Mouse (Mus musculus) G1E (cell line): ENCODE data around the gene Ntrk3. TPM values are rescaled to one million over a fixed set of nuclear protein-coding genes. Genes with fewer than 3 reads are reported as not detected.

Experiments used
- ATAC-seq: 2 replicates; pipeline ENCODE4 v1.8.0; 2016; ENCODE audit warnings: mild to moderate bottlenecking; ENCODE audit not compliant: insufficient number of reproducible peaks, poor library complexity, low FRiP score, severe bottlenecking; ENCODE audit errors: extremely low read depth
- DNase-seq: peaks from one replicate; pipeline ENCODE4 v3.0.0; 2012; ENCODE audit warnings: low spot score
- H3K27me3 ChIP-seq: 2 replicates; pipeline ENCODE4 v1.6.1; 2012; ENCODE audit warnings: mild to moderate bottlenecking, low read length, inconsistent platforms; ENCODE audit not compliant: insufficient read depth
- H3K36me3 ChIP-seq: replicated peaks from 2 replicates; pipeline ENCODE3; 2012; ENCODE audit warnings: mild to moderate bottlenecking, inconsistent platforms
- H3K4me1 ChIP-seq: 2 replicates; pipeline ENCODE4 v1.6.1; 2012; ENCODE audit warnings: low read depth, low read length, inconsistent platforms, mixed read lengths; ENCODE audit not compliant: insufficient read depth
- H3K4me3 ChIP-seq: 2 replicates; pipeline ENCODE4 v1.5.1; 2012; ENCODE audit warnings: low read depth, mild to moderate bottlenecking, inconsistent platforms, low read length, moderate library complexity, mixed read lengths
- H3K9me3 ChIP-seq: replicated peaks from 2 replicates; pipeline ENCODE4 v1.6.1; 2012; ENCODE audit warnings: inconsistent platforms
- CTCF ChIP-seq: IDR thresholded peaks from 2 replicates; pipeline ENCODE4 v1.5.1; 2012; ENCODE audit warnings: low read depth, low read length, inconsistent platforms, mixed read lengths
- GATA1 ChIP-seq: IDR thresholded peaks from 2 replicates; pipeline ENCODE4 v1.6.1; 2012; ENCODE audit warnings: borderline replicate concordance, low read length, inconsistent platforms, mixed read lengths
- GATA2 ChIP-seq: IDR thresholded peaks from 2 replicates; pipeline ENCODE4 v1.6.1; 2012; ENCODE audit warnings: low read depth, low read length, inconsistent platforms, borderline replicate concordance
- POLR2AphosphoS5 ChIP-seq: IDR thresholded peaks from 2 replicates; pipeline ENCODE4 v1.6.1; 2012; ENCODE audit warnings: low read depth, low read length, inconsistent platforms; ENCODE audit not compliant: insufficient replicate concordance
- TAL1 ChIP-seq: conservative IDR thresholded peaks from 2 replicates; pipeline ENCODE4 v1.6.1; 2012; ENCODE audit warnings: low read depth, low read length, inconsistent platforms, mixed read lengths
- polyA plus RNA-seq: library from polyadenylated mRNA; stranded (reverse); fragments of >175 nt; gene quantifications from 2 replicates; pipeline ENCODE4 v1.2.3, GENCODE M21; 2012
- total RNA-seq, 2 experiments: library from RNA; stranded (forward) in 1 of 2; stranded (reverse) in 1 of 2; fragments of 200-1000 nt in 1 of 2; fragments of >200 nt in 1 of 2; fragmentation: Nextera tagmentation in 1 of 2; gene quantifications; 2 replicates each; pipeline ENCODE4 v1.2.3; 2014 to 2017

The Ntrk3 gene
- total and polyA plus RNA-seq, 3 experiments: 0.27 TPM; not detected in 2

DNA sequence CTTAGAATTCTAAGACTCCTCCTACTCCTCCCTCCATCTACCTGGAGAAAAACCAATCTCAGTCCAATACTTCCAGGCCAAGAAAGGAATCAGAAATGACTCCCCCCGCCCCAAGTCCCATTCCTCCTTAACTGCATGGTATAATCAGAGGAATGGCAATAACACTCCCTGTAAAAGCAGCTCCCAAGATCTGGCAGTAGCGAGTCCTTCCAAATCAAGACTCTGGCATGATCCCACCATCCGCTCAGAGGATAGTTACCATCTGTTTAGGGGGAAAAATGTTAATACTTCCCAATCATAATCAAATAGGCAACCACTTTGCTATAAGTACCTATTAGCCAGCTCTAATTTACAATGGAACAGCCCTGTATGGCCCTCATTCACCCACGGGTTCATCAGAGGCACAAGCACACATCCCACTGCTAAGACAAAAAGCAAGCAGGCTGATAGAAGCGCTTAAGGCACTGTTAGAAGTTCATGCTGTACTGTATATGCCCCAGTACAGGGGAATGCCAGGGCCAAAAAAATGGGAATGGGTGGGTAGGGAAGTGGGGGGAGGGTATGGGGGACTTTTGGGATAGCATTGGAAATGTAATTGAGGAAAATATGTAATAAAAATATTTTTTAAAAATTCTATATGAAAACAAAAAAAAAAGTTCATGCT lies 294.3 kb downstream of the Ntrk3 start:
- no peaks in the 10 kb centered on the region for H3K4me1 ChIP-seq
- no peaks in the 10 kb centered on the region for H3K27me3 ChIP-seq
- TF ChIP-seq GATA2 (no peak), CTCF (no peak), TAL1 (no peak), POLR2AphosphoS5 (no peak), GATA1 (no peak)
- peaks cover 20% of the 10 kb centered on the region; the same call in 1 of the 2 replicates for H3K9me3 ChIP-seq
- H3K36me3 ChIP-seq: no peaks in the 10 kb centered on the region
- DNase-seq (no peak), ATAC-seq (no peak)
- no peak overlapping the region for H3K4me3 ChIP-seq

DNA sequence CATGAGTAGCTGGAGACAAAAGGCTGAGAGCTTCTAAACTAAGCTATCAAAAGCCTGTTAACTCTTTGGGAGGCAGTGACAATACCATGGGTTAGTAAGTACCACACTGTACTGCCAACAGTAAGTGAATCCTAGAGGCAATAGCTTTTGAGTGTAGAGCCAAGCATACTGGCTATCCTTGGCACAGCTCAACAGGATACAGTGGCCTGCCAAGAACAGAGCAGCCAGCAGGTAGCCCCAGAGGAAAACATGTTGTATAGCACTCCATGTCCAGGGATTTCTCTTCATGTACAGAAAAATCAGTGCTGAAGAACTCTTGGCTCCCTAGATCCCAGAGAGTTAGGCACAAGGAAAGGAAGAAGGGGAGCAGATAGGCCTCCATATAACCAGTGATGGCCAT lies 296.1 kb downstream of the Ntrk3 start:
- DNase-seq: no peak
- Histone ChIP-seq H3K27me3 (no peaks in the 10 kb centered on the region), H3K4me1 (no peaks in the 10 kb centered on the region), H3K9me3 (peaks cover 21% of the 10 kb centered on the region), H3K4me3 (no peak overlapping the region), H3K36me3 (no peaks in the 10 kb centered on the region)
- ATAC-seq: no peak
- no peak for TF ChIP-seq GATA1
- TF ChIP-seq GATA2: no peak
- no peak for TF ChIP-seq TAL1
- no peak for TF ChIP-seq CTCF
- TF ChIP-seq POLR2AphosphoS5: no peak

DNA sequence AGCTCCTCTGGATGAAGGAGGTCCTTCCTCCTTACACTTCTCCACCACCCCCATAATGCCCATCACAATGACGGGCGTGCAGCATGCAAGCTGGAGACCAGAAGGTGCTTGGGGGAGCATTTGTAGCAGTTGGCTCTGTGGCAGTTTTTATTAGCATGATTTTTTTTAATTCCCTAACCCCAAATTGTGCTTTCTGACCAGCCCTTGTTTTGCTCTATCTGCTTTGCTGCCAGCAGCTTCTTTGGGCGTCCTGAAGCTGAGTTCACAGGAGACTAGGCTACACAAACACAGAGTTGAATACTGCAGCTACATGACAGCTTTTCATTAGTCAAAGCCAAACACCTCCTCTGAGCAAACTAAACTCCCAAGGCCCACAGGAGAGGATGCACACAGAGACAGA lies 296.9 kb downstream of the Ntrk3 start:
- DNase-seq (no peak), ATAC-seq (no peak)
- peaks cover 24% of the 10 kb centered on the region for H3K9me3 ChIP-seq
- H3K36me3 ChIP-seq: no peaks in the 10 kb centered on the region
- H3K4me3 ChIP-seq: no peak overlapping the region
- no peak for TF ChIP-seq CTCF
- no peak for TF ChIP-seq GATA1
- no peak for TF ChIP-seq TAL1
- TF ChIP-seq GATA2: no peak
- TF ChIP-seq POLR2AphosphoS5: no peak
- no peaks in the 10 kb centered on the region for H3K27me3 ChIP-seq
- no peaks in the 10 kb centered on the region for H3K4me1 ChIP-seq

GRCm38 (mm10) chr7:78440476-78440875 lies 297.3 kb downstream of the Ntrk3 start:
- H3K4me3 ChIP-seq: no peak overlapping the region
- H3K4me1 ChIP-seq: no peaks in the 10 kb centered on the region
- peaks cover 26% of the 10 kb centered on the region for H3K9me3 ChIP-seq
- H3K36me3 ChIP-seq: no peaks in the 10 kb centered on the region
- no peak for DNase-seq
- ATAC-seq: no peak
- TF ChIP-seq GATA1 (no peak), POLR2AphosphoS5 (no peak), GATA2 (no peak), CTCF (no peak), TAL1 (no peak)
- H3K27me3 ChIP-seq: no peaks in the 10 kb centered on the region

- H3K36me3 ChIP-seq: no peaks in the 10 kb centered on the region
Measured at GRCm38 (mm10) chr7:78439361-78440120, 298.3 kb downstream of the Ntrk3 start.

GRCm38 (mm10) chr7:78433617-78434144 lies 304.1 kb downstream of the Ntrk3 start:
- ATAC-seq: no peak
- Histone ChIP-seq H3K27me3 (no peaks in the 10 kb centered on the region), H3K9me3 (peaks cover 22% of the 10 kb centered on the region), H3K4me1 (no peaks in the 10 kb centered on the region), H3K4me3 (no peak overlapping the region), H3K36me3 (no peaks in the 10 kb centered on the region)
- TF ChIP-seq POLR2AphosphoS5 (no peak), TAL1 (no peak), GATA2 (no peak), CTCF (no peak), GATA1 (no peak)
- DNase-seq: no peak

More at GRCm38 (mm10) chr7:78439361-78440120, 298.3 kb downstream of the Ntrk3 start:
- no peak for DNase-seq
- no peak overlapping the region for H3K4me3 ChIP-seq
- H3K27me3 ChIP-seq: no peaks in the 10 kb centered on the region
- peaks cover 27% of the 10 kb centered on the region for H3K9me3 ChIP-seq
- no peak for ATAC-seq
- no peaks in the 10 kb centered on the region for H3K4me1 ChIP-seq
- TF ChIP-seq TAL1: no peak
- no peak for TF ChIP-seq CTCF
- no peak for TF ChIP-seq GATA2
- no peak for TF ChIP-seq GATA1
